Mouse (Mus musculus) gonadal fat pad, adult 2 months (tissue): ENCODE results near the gene Psip1. TPM values are rescaled to one million over a fixed set of nuclear protein-coding genes. Genes with fewer than 3 reads are reported as not detected.
"Not testable (repeated sequence)": the region's sequence is repeated elsewhere in the genome, so short reads cannot be mapped to it uniquely, and the experiment has no call there.

ENCODE experiments used
- DNase-seq: peaks from one replicate; pipeline ENCODE4 v3.0.0-alpha.2; 2012; ENCODE audit warnings: low read depth
- polyA plus RNA-seq: library from polyadenylated mRNA; depleted of rRNA; stranded (reverse); fragments of >200 nt; gene quantifications from 2 replicates; pipeline ENCODE4 v1.2.3, GENCODE M21; 2012

The Psip1 gene
- polyA plus RNA-seq, 1 experiment: 17.7 TPM

DNA sequence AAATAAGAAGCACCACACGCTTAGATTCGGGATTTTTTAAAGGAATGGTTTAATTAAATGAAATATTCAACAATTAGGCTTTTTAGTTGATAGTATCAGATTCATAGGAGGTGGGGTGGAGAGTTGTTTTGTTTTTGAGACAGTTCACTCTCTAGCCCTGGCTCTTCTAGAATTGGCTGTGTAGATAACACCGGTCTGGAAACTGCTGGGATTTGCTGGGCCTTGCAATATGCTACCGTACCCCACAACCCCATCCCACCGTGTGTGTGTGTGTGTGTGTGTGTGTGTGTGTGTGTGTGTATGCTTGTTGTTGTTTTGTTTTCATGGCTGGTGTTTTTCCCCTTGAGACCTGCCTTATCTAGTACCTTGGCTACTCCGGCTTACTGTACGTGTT, 14.8 kb upstream of the Psip1 start:
- DNase-seq: no peak

DNA sequence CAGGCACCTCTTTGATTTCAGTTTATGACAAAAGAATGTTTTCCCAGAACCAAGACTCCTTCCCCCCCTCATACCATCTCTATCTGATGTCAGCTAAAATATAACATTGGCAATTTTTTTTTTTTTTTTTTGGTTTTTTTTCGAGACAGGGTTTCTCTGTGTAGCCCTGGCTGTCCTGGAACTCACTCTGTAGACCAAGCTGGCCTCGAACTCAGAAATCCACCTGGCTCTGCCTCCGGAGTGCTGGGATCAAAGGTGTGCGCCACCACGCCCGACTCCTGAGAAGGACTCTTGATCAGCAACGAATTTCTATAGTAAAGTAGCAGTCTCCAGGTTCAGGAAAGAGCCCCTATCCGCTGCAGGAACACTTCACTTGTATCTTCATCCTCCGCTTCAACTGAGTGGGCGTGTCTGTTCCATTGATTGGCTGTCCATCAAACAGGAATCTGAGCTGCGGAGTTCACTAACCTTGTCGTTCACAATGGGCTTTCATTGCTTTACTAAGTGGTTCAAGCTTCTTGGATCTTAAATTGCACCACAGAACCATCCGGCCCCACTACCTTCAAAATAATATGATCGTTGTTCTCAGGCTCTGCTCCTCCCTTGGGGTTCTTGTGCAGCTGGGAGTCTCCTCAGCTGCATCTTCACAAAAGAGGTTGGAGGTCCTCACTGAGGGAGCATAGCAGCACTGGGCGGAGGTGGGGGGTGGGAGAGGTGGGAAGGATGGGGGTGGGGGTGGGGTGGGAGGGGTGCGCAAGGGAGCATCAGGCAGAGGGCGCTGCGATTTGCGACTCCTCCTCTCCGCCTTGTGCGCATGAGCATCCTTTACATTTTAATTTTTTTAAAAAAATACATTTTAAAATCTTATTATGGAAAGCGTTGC, 14.1 kb upstream of the Psip1 start:
- DNase-seq: no peak

DNA sequence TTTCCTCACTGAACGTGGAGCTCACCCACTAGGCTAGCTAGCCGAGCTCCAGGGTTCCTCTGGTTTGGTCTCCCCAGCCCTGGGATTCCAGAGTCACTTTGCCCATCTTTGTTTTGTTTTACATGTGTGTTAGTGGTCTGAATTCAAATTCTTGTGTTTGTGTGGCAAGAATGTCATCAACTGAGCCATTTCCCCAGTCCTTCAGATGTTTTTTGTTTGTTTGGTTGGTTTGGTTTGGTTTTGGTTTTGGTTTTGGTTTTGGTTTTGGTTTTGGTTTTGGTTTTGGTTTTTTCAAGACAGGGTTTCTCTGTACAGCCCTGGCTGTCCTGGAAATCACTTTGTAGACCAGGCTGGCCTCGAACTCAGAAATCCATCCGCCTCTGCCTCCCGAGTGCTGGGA, 10.8 kb upstream of the Psip1 start:
- not testable (repeated sequence) for DNase-seq

DNA sequence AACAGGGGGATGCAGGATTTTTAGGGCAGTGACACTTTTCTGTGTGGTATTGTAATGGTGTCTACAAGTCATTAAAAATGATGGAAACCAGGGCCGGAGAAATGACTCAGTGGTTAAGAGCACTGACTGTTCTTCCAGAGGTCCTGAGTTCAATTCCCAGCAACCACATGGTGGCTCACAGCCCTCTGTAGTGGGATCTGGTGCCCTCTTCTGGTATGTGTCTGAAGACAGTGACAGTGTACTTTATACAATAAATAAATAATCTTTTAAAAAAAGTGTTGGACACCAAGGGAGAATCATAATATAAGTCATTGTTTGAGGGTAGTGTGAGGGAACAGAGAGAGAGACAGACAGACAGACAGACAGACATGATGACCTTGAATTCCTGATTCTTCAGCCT, 6.9 kb upstream of the Psip1 start:
- no peak for DNase-seq

DNA sequence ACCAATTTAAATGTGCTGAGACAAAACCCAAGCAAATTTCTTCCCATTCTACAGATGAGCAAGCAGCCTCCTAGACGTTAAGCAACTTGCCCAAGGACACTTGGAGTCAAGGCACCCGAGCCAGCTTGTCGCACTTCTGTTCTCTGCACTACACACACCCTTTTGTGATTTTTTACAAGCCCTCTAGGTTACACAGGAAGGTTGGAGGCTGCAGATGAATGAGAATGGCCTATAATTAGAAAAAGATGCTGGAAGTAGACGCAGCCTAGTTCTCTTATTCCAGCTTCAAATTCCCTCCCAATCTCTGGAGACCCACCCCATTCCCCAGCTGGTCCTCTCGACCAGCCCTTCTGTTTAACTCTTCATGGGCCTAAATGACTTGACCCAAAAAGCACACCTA, 2.9 kb upstream of the Psip1 start:
- DNase-seq: no peak

DNA sequence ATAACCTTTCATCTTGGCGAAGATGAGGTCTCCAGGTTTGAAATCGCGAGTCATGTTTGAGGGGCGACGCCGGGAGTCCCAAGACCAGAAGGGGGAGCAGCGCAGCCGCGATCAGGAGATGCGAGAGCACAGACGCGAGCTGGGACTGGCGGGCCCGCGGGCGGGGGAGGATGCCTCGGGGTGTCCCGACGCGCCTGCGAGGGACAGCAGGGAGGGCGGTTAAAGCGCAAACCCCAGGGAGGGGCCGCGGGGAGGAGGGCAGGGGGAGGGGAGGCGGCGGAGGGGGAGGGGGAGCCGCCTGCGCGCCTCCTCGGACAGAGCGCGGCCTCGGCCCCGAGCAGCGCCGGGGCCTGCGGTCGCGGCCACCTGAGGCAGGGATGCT, 533 bp downstream of the Psip1 start:
- DNase-seq: no peak

DNA sequence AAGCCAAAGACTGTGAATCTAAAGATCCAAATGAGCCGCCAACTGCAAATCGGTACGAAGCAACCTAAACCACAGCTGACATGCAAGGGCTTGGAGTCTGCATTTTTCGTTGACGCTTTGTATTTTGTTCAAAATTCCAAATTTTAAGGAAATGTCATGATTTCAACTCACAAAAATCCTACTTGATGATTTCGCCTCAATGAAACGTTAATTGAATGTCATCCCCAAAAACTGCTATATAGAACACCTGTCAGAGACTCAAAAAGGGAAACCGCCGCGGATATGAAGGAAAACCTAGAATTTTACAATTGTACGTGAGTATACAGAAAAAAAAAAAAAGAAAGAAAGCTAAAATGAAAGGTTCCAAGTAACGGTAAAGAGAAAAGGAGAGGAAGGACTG, 1.0 kb downstream of the Psip1 start:
- DNase-seq: no peak

DNA sequence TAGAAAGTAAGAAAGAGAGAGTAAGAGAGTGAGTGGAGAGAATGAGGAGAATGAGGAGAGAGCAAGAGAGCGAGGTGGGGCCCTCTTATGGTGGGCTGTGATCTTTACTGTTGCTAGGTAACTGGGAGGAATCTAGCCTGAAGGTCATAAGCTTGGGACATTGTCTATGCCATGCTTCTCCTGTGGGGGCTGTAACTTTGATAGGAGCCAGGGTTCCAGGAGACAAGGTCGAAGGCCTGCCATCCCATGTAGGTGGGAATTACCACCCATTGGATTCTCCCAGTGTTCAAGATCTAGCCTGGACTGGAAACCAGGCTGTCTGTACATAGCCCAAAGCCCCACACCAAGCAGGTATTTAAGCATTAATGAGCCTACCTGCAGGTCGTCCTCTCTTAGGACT, 18.1 kb downstream of the Psip1 start:
- DNase-seq: no peak

DNA sequence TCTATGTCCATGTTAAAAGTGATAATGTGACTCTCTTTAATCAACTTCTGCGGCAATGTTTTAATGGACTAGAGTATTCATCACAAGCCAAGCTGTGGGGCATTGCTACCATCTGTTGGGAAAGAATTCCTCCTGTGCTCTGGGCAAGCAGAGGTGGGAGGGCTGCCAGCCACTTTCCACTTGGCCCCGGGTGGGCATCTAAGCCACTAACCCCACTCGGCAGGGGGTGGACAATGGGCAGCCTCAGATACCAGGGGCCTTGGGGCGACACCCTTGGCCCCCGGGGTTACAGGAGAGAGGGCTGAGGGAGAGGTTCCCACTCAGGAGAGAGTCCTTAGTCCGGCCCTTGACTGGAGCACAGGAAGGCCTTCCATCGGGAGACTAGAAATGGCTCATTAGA, 18.6 kb downstream of the Psip1 start:
- no peak for DNase-seq

DNA sequence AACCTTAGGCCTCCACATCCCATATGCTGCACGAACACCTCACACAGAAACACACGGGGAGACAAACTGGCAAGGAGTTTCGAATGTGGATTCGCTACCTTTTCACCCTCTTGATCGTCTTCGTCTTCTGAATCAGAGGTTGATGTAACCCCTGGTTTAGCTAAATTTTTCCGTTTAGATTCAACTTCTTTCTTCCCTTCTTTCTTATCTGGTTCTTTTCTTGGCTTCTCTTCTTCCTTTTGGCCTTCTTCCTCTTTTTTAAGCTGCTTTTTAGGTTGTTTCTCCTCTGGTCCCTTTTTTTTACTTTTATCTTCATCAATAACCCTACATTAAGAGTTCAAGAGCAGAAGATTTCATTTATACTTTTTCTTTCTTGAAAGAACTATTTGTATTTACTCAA, 21.4 kb downstream of the Psip1 start:
- DNase-seq: no peak

DNA sequence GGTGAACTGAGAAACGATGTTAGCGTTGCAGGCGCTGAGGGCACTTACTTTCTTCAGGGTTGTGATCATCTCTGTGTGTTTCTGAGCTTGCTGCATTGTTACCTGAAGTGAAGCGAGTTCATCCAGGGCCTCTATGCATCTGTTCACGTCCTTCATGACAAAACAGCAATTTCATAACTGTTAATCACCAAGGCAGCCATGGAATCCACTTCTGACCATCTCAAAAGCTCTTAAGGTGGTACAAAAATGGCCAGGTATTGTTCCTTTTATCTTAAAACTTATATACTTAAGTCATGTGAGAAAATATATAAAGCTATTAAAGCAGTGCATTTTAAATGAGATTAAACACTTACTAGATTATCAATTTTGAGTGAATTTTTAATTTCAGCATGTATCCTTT, 26.2 kb downstream of the Psip1 start:
- DNase-seq: no peak

DNA sequence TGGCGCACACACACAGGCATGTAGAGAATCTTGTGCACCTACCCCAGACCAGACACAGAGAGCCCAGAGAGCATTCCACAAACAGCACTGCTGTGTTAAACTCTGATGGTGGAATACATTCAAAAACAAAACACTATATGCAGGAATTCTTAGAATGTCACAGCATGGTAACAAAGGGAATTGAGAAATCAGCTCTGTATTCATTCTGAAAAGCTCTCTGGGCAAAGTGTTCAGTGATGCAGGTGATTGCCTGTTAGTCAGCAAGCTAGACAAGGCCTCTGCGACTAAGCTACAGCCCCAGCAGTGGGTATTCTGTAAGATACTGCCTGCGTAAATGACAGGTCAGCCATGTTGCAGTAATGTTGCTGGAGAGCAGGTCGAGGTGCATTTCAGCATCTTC, 35.5 kb downstream of the Psip1 start:
- DNase-seq: no peak

DNA sequence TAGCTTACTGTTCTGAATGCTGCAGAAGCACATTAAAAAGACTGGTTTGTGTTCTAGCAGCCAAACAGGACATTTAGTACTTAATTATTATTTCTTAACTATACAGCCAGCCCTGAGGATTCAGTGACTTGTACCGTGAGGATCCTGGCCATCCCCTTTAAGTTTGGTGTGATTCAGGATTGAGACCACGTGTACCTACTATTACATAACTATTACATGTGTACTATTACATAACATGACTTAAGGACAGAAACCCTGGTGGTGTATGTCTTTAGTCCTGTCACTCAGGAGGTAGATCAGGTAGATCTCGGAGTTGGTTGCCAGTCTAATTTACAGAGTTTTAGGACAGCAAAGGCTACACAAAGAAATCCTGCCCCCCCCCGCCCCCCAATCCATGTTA, 45.2 kb downstream of the Psip1 start:
- no peak for DNase-seq

DNA sequence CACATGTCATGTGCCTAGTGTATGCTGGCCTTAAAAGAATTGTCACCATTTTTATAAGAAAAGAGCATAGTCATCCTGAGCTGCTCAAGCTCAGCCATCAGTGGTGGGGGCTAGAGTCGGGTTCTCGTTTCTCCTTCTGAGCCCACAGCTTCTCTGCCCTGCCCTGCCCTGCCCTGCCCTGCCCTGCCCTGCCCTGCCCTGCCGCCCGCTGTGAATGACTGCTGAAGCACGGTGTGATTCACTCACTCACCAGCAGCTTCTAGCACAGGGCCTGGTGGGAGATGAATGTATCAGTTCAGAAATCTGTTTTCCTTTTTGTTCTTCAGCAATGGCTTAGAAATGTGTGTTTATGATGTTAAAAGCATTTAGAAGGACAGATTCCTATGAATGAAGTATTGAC, 47.2 kb downstream of the Psip1 start:
- DNase-seq: no peak

DNA sequence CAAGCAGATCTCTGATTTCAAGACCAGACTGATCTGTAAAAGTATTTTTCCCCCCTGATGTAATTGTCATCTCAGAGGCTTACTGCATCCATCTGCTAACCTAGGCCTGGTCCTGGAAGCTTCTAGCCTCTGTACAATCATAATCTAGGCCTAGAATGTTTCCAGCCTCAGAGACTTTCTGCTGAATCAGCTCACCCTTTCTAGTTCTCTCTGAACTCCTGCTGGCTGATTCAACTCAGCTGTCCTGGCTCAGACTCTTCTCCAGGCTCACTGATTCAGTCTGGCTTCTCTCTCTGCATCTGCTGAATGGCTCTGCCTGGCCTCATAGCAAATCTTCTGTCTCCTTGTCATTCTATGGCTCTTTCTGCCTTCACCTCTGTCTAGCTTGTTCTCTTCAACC, 48.1 kb downstream of the Psip1 start:
- no peak for DNase-seq

DNA sequence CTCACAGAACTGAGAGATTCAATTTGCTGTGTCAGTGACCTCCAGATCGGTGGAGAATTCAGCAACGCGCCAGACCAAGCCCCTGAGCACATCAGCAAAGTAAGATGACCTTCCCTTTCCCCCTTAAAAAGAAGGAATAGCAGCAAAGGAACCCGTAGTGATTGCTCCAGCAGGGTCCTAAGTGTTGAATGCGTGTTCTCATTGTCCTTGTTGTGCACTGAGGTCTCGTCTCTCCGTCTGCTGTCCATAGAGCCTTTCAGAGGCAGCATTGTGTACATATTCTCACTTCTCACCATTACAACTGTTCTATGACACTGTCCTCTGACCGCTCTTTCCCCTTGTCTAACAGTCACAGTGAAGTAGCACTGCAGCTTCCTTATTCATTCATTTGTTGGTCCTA, 49.9 kb downstream of the Psip1 start:
- no peak for DNase-seq

DNA sequence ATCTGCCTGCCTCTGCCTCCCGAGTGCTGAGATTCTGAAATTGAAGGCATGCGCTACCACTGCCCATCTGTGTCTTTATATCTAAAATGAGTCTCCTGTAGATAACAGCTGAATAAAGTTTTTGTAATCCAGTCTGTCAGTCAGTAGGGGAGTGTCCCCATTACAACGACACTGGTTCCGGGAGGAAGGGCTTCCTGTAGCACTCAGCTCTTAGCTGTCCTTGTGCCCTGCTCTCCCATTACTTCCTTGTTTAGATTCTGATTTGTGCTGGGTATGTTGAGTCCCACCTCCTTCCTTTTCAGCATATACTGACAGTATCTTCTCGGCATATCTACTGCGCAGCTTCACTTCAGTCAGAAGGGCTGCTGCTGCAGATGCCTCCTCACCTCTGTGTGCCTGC, 53.4 kb downstream of the Psip1 start:
- no peak for DNase-seq

DNA sequence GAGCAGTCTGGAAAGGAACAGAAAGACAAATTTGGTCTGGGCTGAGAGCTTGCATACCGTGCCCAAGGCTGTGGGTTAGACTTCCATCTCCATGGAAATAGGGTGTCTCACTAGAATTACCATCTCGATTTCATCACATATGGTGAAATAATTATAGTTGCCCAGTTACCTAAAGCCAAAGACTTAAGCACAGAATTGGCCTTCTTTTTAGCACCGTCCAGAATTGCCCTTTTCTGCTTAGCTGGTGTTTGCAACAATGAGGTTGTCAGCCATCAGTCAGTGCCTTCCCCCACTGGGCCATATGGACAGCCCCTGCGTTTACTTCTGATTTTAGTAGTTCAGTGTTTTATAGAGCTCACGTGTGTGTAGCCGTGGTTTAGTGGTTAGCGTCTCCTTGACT, 54.3 kb downstream of the Psip1 start:
- DNase-seq: peak; percentile 20

DNA sequence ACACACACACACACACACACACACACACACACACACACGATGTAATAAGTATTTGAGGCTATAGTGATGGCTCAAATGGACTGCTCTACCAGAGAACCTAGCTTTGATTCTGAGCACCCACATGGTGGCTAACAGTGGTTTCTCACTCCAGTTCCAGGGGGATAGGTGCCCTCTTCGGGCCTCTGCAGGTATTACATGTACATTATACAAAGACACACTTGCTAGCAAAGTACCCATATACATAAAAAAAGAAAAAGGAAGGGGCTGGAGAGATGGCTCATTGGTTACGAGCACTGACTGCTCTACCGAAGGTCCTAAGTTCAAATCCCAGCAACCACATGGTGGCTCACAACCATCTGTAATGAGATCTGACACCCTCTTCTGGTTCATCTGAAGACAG, 57.4 kb downstream of the Psip1 start:
- DNase-seq: no peak

DNA sequence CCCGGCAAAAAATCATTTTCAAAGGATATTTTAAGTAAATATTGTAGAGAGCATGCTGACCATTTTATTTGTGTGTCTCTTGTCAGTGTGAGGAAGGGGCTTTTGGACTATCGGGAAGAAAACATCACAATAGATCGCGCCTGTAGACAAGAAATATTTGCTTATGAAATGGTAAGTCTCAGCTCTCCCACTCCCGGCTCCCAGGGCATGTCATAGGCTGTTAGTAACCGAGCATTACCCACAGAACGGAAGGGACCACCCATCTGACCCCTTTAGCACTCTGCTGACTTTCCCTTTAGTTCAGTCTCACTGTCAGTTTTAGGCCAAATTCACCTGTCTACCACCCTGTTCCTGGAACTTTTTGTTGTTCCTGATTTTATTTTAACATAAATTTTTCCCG, 58.6 kb downstream of the Psip1 start:
- no peak for DNase-seq

DNA sequence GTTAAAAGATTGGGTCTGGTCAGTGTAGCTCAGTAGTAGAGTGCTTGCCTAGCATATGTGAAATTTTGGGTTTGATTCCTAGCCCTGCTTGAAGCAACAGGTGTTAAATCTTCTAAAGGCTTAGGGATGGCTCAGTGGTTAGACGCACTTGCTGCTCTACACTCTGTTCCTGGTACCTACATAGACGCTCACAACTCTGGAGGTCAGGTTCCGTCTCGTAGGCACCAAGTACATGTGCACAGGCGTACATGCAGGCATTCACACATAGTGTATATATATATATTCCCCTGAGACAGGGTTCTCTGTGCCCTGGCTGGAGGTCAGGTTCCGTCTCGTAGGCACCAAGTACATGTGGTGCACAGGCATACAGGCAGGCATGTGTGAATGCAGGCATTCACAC, 59.1 kb downstream of the Psip1 start:
- DNase-seq: no peak

DNA sequence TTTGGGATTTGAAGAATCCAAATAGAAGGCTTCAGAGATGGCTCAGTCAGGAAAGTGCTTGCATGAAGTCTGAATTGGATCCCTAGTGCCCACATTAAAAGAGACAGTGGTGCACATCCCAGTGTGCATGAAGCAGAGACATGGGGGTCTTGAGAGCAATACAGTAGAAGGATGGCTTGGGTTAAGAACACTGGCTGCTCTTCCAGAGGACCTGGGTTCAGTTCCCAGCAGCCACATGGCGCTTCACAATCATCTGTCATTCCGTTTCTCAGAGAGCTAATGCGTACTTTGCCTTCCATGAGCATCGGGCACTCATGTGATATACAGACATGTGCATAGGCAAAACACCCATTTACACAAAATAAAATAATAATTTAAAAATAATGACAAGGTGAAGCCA, 61.1 kb downstream of the Psip1 start:
- no peak for DNase-seq

DNA sequence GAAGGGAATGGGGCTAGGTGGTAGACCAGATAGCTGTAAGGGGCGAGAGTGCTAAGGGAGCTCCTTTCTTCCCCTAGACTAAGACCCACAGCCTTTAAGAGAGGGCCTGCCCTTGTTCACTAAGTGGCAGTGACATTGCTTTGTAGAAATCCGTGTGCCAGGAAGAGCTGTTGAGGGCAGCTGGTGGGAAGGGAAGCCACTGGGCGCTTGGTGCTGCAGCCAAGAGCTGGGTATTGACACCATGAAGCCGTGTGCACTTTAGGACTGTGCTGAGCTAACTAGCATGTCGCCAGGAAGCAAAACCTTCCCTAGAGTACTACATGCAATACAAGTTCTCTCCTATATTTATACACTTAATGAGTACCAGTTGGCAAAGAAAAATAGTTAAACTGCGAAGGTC, 62.6 kb downstream of the Psip1 start:
- no peak for DNase-seq

DNA sequence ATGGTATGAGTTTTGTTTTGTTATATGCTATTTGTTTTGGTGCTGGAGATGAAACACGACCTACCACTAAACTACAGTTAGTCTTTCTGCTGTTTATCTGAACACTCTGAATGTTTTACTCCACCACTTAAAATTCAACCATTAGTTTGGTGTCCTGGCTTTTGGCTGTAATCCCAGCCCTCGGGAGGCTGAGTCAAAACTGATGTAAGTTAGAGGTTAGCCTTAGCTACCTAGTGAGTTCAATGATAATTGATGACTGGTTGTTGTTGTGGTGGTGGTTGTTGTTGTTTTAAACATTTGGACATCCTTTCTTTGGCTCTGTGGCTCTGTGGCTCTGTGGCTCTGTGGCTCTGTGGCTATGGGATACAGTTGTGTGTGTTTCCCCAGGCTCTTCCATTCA, 67.5 kb downstream of the Psip1 start:
- no peak for DNase-seq
